Mouse (Mus musculus) kidney, adult 18-20 months (tissue): ENCODE data around the gene Olfr31.

ENCODE experiments used
- DNase-seq: peaks from one replicate; pipeline ENCODE4 v3.0.0; 2021

The Olfr31 gene

GRCm38 (mm10) chr14:14322528-14322927 lies at the start of gene Olfr31:
Olfr31 (plus strand) TSS chr14:14322828.
- no peak for DNase-seq

- DNase-seq, result no peak
Observed at GRCm38 (mm10) chr14:14294426-14294825, 28.2 kb upstream of the Olfr31 start.

- DNase-seq, result no peak
Observed at GRCm38 (mm10) chr14:14308938-14309337, 13.7 kb upstream of the Olfr31 start.

DNA sequence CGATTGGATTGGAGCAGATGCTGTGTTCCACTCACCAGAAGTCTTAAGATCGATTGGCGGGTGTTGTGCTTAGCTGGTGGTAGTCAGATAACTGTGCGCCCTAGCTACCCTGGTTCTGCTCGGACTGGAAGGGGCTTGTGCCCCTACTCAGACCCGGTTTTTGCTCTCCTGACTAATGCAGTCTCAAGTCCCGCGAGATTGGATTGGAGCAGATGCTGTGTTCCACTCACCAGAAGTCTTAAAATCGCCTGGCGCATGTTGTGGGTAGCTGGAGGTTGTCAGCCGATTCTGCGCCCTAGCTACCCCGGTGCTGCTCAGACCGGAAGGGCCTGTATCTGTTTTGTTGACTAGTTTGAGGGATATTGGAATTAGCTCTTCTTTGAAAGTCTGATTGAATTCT lies 13.2 kb upstream of the Olfr31 start:
- DNase-seq, result no peak

GRCm38 (mm10) chr14:14345113-14345871 lies 22.7 kb downstream of the Olfr31 start:
- DNase-seq, result peak; percentile 86

DNA sequence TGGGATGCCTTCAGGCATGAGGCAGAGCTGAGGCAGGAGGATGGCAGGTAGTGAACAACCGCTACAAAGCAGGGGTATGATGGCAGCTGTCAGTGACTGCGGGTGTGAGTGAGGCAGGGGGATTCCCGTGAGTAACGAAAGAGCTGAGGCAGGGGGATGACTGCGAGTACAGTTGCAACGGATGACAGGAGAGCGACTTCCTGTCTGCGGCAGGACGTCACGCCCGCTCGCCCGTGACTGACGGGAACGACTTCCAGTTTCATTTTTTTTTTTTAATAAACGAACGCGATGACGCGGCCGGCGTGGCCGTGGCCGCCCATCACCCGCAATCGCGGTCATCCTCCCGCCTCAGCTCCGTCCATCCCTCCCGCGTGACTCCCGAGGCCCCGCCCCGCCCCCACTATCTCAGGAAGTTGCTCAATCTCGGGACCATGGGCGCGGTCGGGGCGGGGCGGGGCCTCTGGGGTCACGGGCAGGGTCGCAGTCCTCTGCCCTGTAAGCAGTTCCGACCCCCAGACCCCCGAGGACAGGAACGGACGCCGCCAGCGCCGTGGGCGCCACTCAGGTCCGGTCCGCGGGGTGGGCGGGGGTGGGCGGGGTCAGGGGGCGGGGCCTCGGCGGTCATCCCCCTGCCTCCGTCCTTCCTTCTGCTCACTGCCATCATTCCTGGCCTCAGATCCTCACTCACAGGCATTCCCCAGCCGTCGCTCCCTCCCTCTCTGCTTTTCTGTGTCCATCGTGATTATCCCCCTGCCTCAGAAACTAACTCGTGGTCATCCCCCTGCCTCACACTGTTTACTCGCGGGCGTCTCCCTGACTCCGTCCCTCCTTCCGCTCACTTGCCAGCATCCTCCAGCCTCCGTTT lies 23.6 kb downstream of the Olfr31 start, which contains the start of gene Il3ra:
Gene Il3ra, plus strand, starts transcription at position 328 of the 865 bp plus-strand sequence.
- peak; percentile 61 for DNase-seq

- no peak for DNase-seq
Observed at GRCm38 (mm10) chr14:14346813-14347100, 24.1 kb downstream of the Olfr31 start.

DNA sequence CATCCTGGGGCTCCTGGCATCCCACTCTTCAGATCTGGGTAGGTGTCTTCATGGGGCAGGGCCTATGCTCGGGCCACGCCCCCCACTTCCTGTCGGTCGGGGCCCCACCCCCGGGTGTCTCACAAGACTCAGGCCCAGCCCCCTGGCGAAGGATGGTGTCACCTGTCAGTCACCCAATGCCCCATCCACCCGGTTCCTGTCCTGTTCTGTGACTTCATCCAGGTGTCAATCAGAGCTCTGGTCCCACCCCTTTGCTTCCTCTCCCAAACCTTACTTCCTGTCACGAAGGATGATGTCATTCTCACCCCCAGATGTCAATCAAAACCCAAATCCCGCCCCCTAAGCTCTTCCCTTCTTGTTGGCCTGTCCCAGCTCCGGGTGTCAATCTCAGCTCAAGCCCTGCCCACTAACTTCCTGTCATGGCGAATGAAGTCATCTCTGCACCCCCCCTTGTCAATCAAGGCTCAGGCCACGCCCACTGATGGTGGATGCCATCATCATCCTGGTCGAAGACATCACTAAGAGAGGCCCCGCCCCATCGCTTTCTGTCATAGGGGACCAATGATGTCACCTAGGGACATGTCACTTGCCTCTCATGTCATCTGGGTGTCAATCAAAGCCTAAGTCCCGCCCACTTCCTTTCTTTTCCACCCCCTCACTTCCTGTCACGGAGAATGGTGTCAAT lies 24.7 kb downstream of the Olfr31 start:
- no peak for DNase-seq

DNA sequence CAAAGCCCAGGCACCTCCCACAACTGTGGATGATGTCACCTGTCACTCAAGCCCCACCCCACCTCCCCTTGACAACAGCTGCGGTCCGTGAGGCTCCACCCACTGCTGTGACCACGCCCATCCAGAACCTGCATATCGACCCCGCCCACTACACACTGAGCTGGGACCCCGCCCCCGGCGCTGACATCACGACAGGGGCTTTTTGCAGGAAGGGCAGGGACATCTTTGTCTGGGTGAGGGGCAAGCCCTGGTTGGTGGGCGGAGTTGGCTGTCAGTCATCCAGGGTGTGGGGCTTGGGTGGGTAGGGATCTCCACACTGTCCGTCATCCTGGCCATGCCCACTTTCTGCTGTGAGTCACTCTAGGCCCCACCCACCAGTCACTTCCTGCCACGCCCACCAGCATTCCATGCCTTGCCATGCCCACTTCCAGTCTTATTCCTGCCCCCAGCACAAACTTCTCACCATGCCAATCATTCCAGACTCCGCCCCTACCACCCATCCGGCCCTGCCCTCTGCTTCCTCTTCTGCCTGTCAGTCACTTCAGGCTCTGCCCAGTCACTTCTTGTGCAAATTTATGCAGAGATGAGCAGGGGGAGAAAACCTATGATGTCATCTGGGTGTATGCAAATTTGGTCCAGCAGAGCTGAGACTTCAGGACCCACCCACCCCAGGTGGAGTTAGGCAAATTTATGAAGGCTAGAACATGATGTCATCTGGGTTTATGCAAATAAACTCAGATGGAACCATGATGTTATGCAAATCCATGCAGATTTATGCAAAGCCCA lies 25.4 kb downstream of the Olfr31 start:
- no peak for DNase-seq

GRCm38 (mm10) chr14:14348674-14349401 lies 26.2 kb downstream of the Olfr31 start:
- no peak for DNase-seq

GRCm38 (mm10) chr14:14349485-14350262 lies 27.0 kb downstream of the Olfr31 start:
- no peak for DNase-seq

DNA sequence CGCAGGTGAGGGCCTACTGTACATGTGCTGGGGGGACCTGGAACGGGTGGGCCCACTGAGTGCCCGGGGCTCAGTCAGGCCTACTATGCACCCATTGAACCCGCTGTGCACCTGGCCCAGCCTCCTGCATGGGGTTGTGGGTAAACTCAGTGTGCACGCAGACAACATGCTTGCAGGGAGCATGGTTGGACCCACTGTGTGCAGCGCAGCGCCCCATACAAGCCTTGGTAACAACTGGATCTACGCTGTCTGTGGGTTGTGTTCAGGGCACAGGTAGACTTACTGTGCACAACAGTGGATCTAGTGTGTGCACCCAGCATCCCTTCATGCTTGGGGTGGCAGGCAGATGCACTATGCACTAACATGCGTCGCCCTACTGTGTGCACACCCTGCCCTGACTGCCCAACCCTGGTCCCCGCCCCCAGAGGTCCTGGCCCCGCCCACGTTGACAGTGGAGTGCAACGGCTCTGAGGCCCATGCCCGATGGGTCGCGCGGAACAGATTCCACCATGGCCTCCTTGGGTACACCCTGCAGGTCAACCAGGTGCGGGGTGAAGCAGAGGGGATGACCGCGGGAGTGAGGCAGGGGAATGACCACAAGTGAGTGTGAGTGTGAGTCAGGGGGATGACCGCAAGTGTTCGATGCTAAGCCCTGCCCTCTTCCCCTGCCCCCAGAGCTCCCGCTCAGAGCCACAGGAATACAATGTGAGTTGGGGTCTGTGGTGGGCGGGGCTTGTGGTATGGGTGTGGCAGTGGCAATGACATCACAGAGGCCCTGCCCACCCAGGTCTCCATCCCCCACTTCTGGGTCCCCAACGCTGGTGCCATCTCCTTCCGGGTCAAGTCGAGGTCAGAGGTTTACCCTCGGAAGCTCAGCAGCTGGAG lies 27.9 kb downstream of the Olfr31 start:
- DNase-seq, result no peak

GRCm38 (mm10) chr14:14351148-14351455 lies 28.5 kb downstream of the Olfr31 start:
- no peak for DNase-seq

- no peak for DNase-seq
Observed at GRCm38 (mm10) chr14:14351721-14352590, 29.3 kb downstream of the Olfr31 start.

- DNase-seq, result no peak
Observed at GRCm38 (mm10) chr14:14352606-14353005, 30.0 kb downstream of the Olfr31 start.

GRCm38 (mm10) chr14:14353081-14353732 lies 30.6 kb downstream of the Olfr31 start:
- no peak for DNase-seq

DNA sequence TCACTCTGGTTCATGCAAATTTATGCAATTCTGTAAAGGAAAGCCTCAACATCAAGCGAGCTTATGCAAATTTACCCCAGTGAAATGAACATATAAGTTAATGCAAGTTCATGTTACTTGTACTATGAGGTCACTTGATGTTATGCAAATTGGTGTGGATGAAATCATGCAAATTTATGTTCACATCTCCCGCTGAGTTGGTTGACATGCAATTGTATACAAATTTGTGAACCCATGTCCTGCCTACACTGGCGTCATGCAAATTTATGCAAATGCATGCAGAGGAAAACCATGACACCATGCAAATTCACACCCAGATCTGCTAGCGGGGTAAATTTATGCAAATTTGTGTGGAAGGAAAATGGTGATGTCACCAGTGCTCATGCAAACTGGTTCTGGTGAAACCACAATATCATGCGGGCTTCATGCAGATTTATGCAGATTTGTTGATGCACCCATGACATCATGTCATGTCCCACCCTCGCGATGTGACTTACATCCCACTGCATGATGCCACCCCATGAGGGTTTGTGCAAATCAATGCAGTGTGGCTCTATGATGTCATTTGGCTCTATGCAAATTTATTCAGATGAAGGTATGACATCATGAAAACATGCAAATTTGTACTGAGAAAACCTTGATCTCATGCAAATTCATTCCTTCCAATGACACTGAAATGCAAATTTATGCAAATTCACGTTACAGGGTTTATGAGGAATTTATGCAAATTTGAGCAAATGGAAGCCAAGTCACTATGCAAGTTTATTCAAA lies 31.3 kb downstream of the Olfr31 start:
- DNase-seq, result no peak
